Mouse (Mus musculus) mouse embryonic stem cell (cell line): ENCODE results near the gene Syk.

Experiments used
- in situ Hi-C, 2 experiments: fragments of 300-500 bp; cut with MboI; formaldehyde crosslinking; loops; 1 replicate in 1 of 2; 3 replicates in 1 of 2; pipeline ENCODE4 v1.14.3; 2019 to 2020; ENCODE audit warnings: low sequenced_read_pairs in 2 of 2, low pct_unique_long_range_greater_than_20kb in 1 of 2, mixed read lengths in 1 of 2; ENCODE audit not compliant: unreplicated experiment in 1 of 2

The Syk gene

GRCm38 (mm10) chr13:52673856-52674255 lies 90.9 kb downstream of the Syk start:
- in situ Hi-C loops, result no loop called here

DNA sequence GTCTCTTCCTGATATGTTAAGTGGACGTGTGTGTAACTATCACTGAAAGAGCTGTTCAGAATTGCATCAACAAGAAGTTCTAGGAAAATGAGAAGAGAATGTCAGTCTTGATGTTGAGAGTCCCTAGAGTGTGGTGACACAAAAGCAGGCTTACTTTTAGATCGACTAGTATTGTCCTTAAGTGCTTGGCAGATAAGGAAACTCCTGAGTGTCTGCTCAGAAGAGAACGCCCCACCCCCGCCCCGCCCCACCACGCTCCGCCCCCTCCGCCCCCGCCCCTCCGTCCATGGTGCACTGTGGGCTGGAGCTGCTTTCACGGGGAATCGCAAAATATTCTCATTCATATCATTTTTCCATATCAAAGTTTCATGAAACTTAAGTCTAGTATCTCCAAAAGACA lies 91.9 kb downstream of the Syk start:
- in situ Hi-C loops, result no loop called here

DNA sequence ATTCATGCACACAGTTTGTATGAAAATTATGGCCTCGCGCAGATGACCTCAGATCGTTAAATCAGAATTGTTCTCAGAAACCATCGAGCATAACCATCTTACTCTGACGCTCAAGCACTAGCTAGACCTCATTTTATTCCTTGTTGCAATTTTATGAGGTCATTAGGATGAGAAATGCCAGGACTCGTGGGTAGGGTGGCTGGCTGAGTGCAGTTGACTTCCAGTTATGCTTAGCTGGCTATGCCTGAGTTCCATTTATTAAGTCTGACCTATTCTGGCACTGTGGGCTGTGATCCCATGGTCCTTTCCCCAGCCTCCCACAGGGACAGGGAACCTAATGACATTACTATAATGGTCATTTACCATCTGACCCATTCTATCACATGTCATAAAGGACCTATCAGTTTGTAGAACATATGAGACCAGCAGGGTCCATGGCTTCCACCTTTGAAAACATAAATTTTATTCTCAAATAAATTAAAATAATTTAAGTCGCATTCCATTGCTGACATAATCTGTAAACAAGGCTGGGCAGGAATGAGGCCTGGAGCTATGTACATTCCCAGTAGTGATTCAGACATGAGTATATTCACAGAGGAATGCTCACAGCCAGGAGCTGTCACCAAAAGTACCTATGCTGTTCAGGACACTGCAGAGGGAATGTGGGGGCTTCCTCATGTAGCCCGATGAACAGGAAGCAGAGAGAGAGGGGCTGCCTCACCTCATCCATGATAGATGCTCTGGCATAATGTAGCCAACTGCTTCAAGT lies 92.7 kb downstream of the Syk start:
- in situ Hi-C loops, result no loop called here

DNA sequence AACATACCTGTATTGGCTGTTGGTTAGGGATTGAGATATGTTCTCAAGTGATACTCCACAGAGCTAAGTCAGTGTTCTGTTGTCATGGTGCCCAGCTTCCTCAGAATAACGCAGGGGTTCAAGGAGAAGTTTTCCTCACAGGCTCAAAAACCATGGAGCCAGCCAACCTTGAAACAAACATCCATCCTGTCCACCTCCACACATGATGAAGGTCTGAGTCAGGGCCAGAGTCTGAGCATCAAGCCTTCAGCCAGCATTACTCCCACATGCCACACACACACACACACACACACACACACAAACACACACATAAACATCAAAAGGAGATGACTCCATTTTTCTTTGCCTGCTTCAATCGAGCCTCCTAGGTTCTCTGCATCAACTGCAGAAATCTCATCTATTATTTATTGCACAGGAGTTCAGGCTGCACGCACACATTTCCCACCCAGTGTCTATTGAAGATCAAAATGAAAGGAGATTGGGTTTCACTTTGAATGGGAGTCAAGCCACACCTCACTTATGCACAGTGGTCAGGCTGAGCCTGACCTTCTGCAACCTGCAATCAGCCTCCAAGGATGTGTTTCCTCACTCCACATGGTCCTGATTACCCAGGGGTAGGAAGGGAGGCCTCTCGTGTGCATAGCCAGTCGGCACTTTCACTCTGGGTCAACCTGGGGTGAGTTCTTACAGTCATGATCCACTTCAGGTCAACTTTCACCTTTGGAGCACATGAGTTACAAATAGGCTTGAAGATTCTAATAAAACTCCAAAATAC lies 93.9 kb downstream of the Syk start:
- in situ Hi-C loops, result no loop called here

GRCm38 (mm10) chr13:52679906-52680305 lies 96.9 kb downstream of the Syk start:
- in situ Hi-C loops, result no loop called here

DNA sequence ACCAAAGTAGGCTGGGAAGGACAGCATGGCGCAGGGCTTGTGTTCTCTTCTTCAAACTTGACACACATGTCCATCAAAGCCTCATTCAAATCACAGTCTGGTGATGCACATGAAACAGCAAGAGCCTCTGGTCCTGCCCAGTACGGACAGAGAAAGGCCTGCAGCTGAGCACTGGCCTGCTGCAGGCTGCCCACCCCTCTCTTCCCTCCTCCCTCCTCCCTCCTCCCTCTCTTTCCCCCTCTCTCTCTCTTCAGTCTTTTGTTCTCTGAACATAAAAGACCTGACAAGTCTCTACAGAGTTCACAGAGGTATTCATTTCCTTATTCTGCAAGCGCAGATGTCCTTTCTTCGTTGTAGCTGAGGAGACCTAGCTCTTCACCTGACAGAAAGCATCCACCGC lies 99.1 kb downstream of the Syk start:
- in situ Hi-C loops, result no loop called here

GRCm38 (mm10) chr13:52690425-52690824 lies 107.5 kb downstream of the Syk start:
- in situ Hi-C loops, result no loop called here

DNA sequence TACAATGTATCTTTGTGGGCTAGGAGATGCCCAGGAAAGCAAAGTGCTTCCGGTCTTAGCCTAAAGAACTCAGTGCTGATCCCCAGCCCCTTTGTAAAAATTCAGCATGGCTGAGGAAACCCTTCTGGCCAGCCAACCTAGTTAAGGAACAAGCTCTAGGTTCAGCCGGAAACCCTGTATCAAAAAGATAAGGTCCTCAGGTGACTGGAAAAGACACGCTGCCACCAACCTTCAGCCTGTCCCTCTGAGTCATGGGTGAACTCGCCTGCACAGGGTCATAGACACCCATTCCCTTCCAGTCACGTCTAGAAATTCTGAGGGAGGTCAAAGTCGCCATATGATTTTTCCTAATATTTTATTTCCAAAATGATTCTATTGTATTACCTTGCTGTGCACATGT lies 109.3 kb downstream of the Syk start:
- in situ Hi-C loops, result no loop called here

DNA sequence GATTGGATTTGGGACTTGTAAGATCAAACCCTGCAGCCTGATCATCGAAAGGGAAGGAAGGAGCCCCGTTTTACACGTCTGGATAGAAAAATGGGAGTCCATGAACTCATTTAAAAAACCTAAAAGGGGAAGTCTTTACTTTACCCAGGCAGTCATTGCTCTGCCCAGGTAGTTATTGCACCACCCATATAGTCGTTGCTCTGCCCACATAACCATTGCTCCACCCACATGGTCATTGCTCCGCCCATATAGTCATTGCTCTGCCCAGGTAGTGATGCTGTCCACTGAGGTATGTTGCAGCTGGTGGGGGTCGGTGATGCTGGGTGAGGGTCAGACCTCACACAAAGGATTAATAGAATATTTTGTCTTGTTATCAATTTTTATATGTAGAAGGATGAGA lies 111.9 kb downstream of the Syk start:
- in situ Hi-C loops, result no loop called here
